Mouse (Mus musculus): ENCODE results near the gene Gm26558. TPM values are rescaled to one million over a fixed set of nuclear protein-coding genes. Genes with fewer than 3 reads are reported as not detected.

Gm26558 gene
- polyA plus RNA-seq, 1 experiment from 2014 or later, result 4.4 TPM

GRCm38 (mm10) chr2:70673445-70674126 is 11.7 kb upstream of the Gm26558 start:
- 81% methylated on average over 7 of the region's 7 CpGs for WGBS

GRCm38 (mm10) chr2:70672476-70672875 is 10.6 kb upstream of the Gm26558 start:
- H3K9me3 ChIP-seq, result no peaks in the 10 kb centered on the region
- H3K9ac ChIP-seq (replicated peaks), result no peak overlapping the region
- H3K27me3 ChIP-seq, result no peaks in the 10 kb centered on the region
- 76% methylated on average over 2 of the region's 2 CpGs for WGBS
- H3K27ac ChIP-seq (replicated peaks), result no peak overlapping the region
- no peak for ATAC-seq (replicated peaks)
- no peak overlapping the region for H3K4me3 ChIP-seq
- H3K36me3 ChIP-seq, result no peaks in the 10 kb centered on the region
- H3K4me1 ChIP-seq, result no peaks in the 10 kb centered on the region
- no peak overlapping the region for H3K4me2 ChIP-seq (replicated peaks)

More at GRCm38 (mm10) chr2:70673445-70674126, 11.7 kb upstream of the Gm26558 start:
- no peak overlapping the region for H3K4me2 ChIP-seq (replicated peaks)
- no peaks in the 10 kb centered on the region for H3K27me3 ChIP-seq
- no peak overlapping the region for H3K27ac ChIP-seq (replicated peaks)
- H3K4me1 ChIP-seq, result no peaks in the 10 kb centered on the region
- no peak for ATAC-seq (replicated peaks)
- no peak overlapping the region for H3K4me3 ChIP-seq
- H3K9ac ChIP-seq (replicated peaks), result no peak overlapping the region
- peaks cover 7% of the 10 kb centered on the region for H3K36me3 ChIP-seq
- H3K9me3 ChIP-seq, result no peaks in the 10 kb centered on the region

- Histone ChIP-seq H3K4me2 (replicated peaks) (no peak overlapping the region), H3K4me3 (no peak overlapping the region), H3K27me3 (no peaks in the 10 kb centered on the region), H3K9ac (replicated peaks) (no peak overlapping the region), H3K36me3 (no peaks in the 10 kb centered on the region), H3K4me1 (no peaks in the 10 kb centered on the region), H3K9me3 (no peaks in the 10 kb centered on the region), H3K27ac (replicated peaks) (no peak overlapping the region)
- no peak for ATAC-seq (replicated peaks)
- 87% methylated on average over 2 of the region's 2 CpGs for WGBS
Measured at GRCm38 (mm10) chr2:70669896-70670295, 8.0 kb upstream of the Gm26558 start.

GRCm38 (mm10) chr2:70669241-70669640 is 7.3 kb upstream of the Gm26558 start:
- no peak overlapping the region for H3K4me2 ChIP-seq (replicated peaks)
- H3K4me3 ChIP-seq, result no peak overlapping the region
- H3K27me3 ChIP-seq, result no peaks in the 10 kb centered on the region
- WGBS, result 83% methylated on average over 2 of the region's 2 CpGs
- no peak overlapping the region for H3K27ac ChIP-seq (replicated peaks)
- H3K9me3 ChIP-seq, result no peaks in the 10 kb centered on the region
- no peaks in the 10 kb centered on the region for H3K4me1 ChIP-seq
- H3K36me3 ChIP-seq, result no peaks in the 10 kb centered on the region
- no peak for ATAC-seq (replicated peaks)
- H3K9ac ChIP-seq (replicated peaks), result no peak overlapping the region

- H3K9me3 ChIP-seq, result no peaks in the 10 kb centered on the region
- H3K27me3 ChIP-seq, result no peaks in the 10 kb centered on the region
- H3K4me1 ChIP-seq, result peaks cover 17% of the 10 kb centered on the region
- WGBS, result 89% methylated on average over 7 of the region's 7 CpGs
- no peak overlapping the region for H3K4me2 ChIP-seq (replicated peaks)
- ATAC-seq (replicated peaks), result no peak
- no peak overlapping the region for H3K4me3 ChIP-seq
- no peak overlapping the region for H3K27ac ChIP-seq (replicated peaks)
- H3K36me3 ChIP-seq, result no peaks in the 10 kb centered on the region
- H3K9ac ChIP-seq (replicated peaks), result no peak overlapping the region
Measured at GRCm38 (mm10) chr2:70667016-70667415, 5.1 kb upstream of the Gm26558 start.

- Histone ChIP-seq H3K4me2 (replicated peaks) (no peak overlapping the region), H3K4me3 (no peak overlapping the region), H3K27ac (replicated peaks) (no peak overlapping the region), H3K27me3 (no peaks in the 10 kb centered on the region), H3K36me3 (no peaks in the 10 kb centered on the region), H3K9ac (replicated peaks) (no peak overlapping the region), H3K9me3 (no peaks in the 10 kb centered on the region), H3K4me1 (peaks cover 24% of the 10 kb centered on the region)
- 75% methylated on average over 5 of the region's 5 CpGs for WGBS
- ATAC-seq (replicated peaks), result no peak
Measured at GRCm38 (mm10) chr2:70663764-70664163, 1.9 kb upstream of the Gm26558 start.

GRCm38 (mm10) chr2:70660887-70661714 is 807 bp downstream of the Gm26558 start, which contains the start of gene Gorasp2:
Gene Gorasp2 (plus strand): TSS chr2:70661576.
- H3K4me1 ChIP-seq, result peaks cover 31% of the 10 kb centered on the region
- no peaks in the 10 kb centered on the region for H3K36me3 ChIP-seq
- peak; percentile 96 for ATAC-seq (replicated peaks)
- peak within 1 kb of the TSS; percentile 72 for H3K4me2 ChIP-seq (replicated peaks)
- no peaks in the 10 kb centered on the region for H3K27me3 ChIP-seq
- peak within 1 kb of the TSS; percentile 81 for H3K4me3 ChIP-seq
- H3K27ac ChIP-seq (replicated peaks), result peak within 1 kb of the TSS; percentile 80
- H3K9me3 ChIP-seq, result no peaks in the 10 kb centered on the region
- 2% methylated on average over 64 of the region's 64 CpGs for WGBS
- H3K9ac ChIP-seq (replicated peaks), result peak within 1 kb of the TSS; percentile 76

GRCm38 (mm10) chr2:70657083-70657482 is 4.8 kb downstream of the Gm26558 start:
- ATAC-seq (replicated peaks), result no peak
- Histone ChIP-seq H3K36me3 (no peaks in the 10 kb centered on the region), H3K4me1 (peaks cover 14% of the 10 kb centered on the region), H3K27ac (replicated peaks) (peak overlapping the region; percentile 65), H3K27me3 (no peaks in the 10 kb centered on the region), H3K4me2 (replicated peaks) (no peak overlapping the region), H3K9ac (replicated peaks) (0 out of 2 replicates have a peak overlapping the region, but pooled peaks have one; percentile 3), H3K9me3 (no peaks in the 10 kb centered on the region), H3K4me3 (no peak overlapping the region)
- WGBS, result 62% methylated on average over 7 of the region's 7 CpGs

GRCm38 (mm10) chr2:70651820-70652219 is 10.1 kb downstream of the Gm26558 start:
- Histone ChIP-seq H3K4me1 (peaks cover under 1% of the 10 kb centered on the region; the same call in 1 of the 2 replicates), H3K27ac (replicated peaks) (no peak overlapping the region), H3K4me2 (replicated peaks) (no peak overlapping the region), H3K36me3 (no peaks in the 10 kb centered on the region), H3K27me3 (no peaks in the 10 kb centered on the region), H3K9ac (replicated peaks) (no peak overlapping the region), H3K4me3 (no peak overlapping the region), H3K9me3 (no peaks in the 10 kb centered on the region)
- ATAC-seq (replicated peaks), result no peak
- WGBS, result 72% methylated on average over 6 of the region's 6 CpGs

GRCm38 (mm10) chr2:70649471-70649870 is 12.4 kb downstream of the Gm26558 start:
- H3K4me2 ChIP-seq (replicated peaks), result no peak overlapping the region
- H3K27ac ChIP-seq (replicated peaks), result no peak overlapping the region
- H3K27me3 ChIP-seq, result no peaks in the 10 kb centered on the region
- no peaks in the 10 kb centered on the region for H3K9me3 ChIP-seq
- ATAC-seq (replicated peaks), result no peak
- no peaks in the 10 kb centered on the region for H3K4me1 ChIP-seq
- no peak overlapping the region for H3K4me3 ChIP-seq
- H3K9ac ChIP-seq (replicated peaks), result no peak overlapping the region
- 84% methylated on average over 4 of the region's 4 CpGs for WGBS
- H3K36me3 ChIP-seq, result no peaks in the 10 kb centered on the region

- H3K4me2 ChIP-seq (replicated peaks), result no peak overlapping the region
- H3K27me3 ChIP-seq, result no peaks in the 10 kb centered on the region
- ATAC-seq (replicated peaks), result no peak
- 88% methylated on average over 5 of the region's 5 CpGs for WGBS
- no peak overlapping the region for H3K4me3 ChIP-seq
- peaks cover under 1% of the 10 kb centered on the region; the same call in 1 of the 2 replicates for H3K4me1 ChIP-seq
- no peaks in the 10 kb centered on the region for H3K36me3 ChIP-seq
- H3K9me3 ChIP-seq, result no peaks in the 10 kb centered on the region
- no peak overlapping the region for H3K27ac ChIP-seq (replicated peaks)
- no peak overlapping the region for H3K9ac ChIP-seq (replicated peaks)
Measured at GRCm38 (mm10) chr2:70648271-70648670, 13.6 kb downstream of the Gm26558 start.

- Histone ChIP-seq H3K4me2 (replicated peaks) (no peak overlapping the region), H3K4me1 (peaks cover 6% of the 10 kb centered on the region; the same call in 1 of the 2 replicates), H3K4me3 (no peak overlapping the region), H3K27me3 (no peaks in the 10 kb centered on the region), H3K36me3 (no peaks in the 10 kb centered on the region), H3K9ac (replicated peaks) (no peak overlapping the region), H3K27ac (replicated peaks) (no peak overlapping the region), H3K9me3 (no peaks in the 10 kb centered on the region)
- WGBS, result 52% methylated on average over 4 of the region's 4 CpGs
- no peak for ATAC-seq (replicated peaks)
Measured at GRCm38 (mm10) chr2:70647681-70648080, 14.2 kb downstream of the Gm26558 start.

All from forebrain, embryonic 15.5 days (tissue).